Mouse (Mus musculus) CH12.LX (cell line): ENCODE results near the gene Gpatch2. TPM values are rescaled to one million over a fixed set of nuclear protein-coding genes. Genes with fewer than 3 reads are reported as not detected.

Source experiments
- DNase-seq: peaks from one replicate; pipeline ENCODE4 v3.0.0-alpha.2; 2013; ENCODE audit errors: extremely low read depth
- H3K27ac ChIP-seq: 2 replicates; pipeline ENCODE4 v1.5.1; 2012; ENCODE audit warnings: low read depth, mild to moderate bottlenecking, control low read depth, moderate library complexity; ENCODE audit not compliant: insufficient read depth
- H3K27me3 ChIP-seq: replicated peaks from 2 replicates; pipeline ENCODE3; 2012; ENCODE audit warnings: inconsistent platforms
- H3K36me3 ChIP-seq, 2 experiments: replicated peaks in 1 of 2; 2 replicates each; pipeline versions ENCODE3 to v1.6.1; 2012; ENCODE audit warnings: inconsistent platforms in 1 of 2, low read length in 1 of 2, mild to moderate bottlenecking in 1 of 2, mixed read lengths in 1 of 2, moderate library complexity in 1 of 2; ENCODE audit not compliant: control insufficient read depth in 1 of 2, insufficient read depth in 1 of 2
- H3K4me1 ChIP-seq, 2 experiments: 2 replicates each; pipeline ENCODE4 v1.6.1; 2012; ENCODE audit warnings: inconsistent platforms in 1 of 2, moderate library complexity in 1 of 2; ENCODE audit not compliant: insufficient read depth in 2 of 2, control insufficient read depth in 1 of 2
- H3K4me2 ChIP-seq: 2 replicates; pipeline ENCODE4 v1.6.1; 2012; ENCODE audit warnings: low read depth, mild to moderate bottlenecking, control low read depth; ENCODE audit not compliant: poor library complexity, insufficient read depth, severe bottlenecking
- H3K4me3 ChIP-seq, 3 experiments: fragments of 150-350 bp in 1 of 3; sonication (generic) in 1 of 3; replicated peaks in 1 of 3; 2 replicates each; pipeline versions ENCODE3 to v1.5.1; 2011 to 2012; ENCODE audit warnings: low read depth in 2 of 3, low read length in 2 of 3, mild to moderate bottlenecking in 2 of 3, moderate library complexity in 2 of 3, control low read depth in 1 of 3, improper control_type of control experiment in 1 of 3, inconsistent platforms in 1 of 3, mixed read lengths in 1 of 3; ENCODE audit not compliant: poor library complexity in 1 of 3
- H3K79me2 ChIP-seq: replicated peaks from 2 replicates; pipeline ENCODE4 v1.6.1; 2012; ENCODE audit warnings: mild to moderate bottlenecking, moderate library complexity; ENCODE audit not compliant: control insufficient read depth, poor library complexity, insufficient read depth, severe bottlenecking; ENCODE audit errors: extremely low read depth
- H3K9ac ChIP-seq: 2 replicates; pipeline ENCODE4 v1.6.1; 2012; ENCODE audit warnings: low read depth, mild to moderate bottlenecking, control low read depth, moderate library complexity; ENCODE audit not compliant: insufficient read depth
- H3K9me3 ChIP-seq: replicated peaks from 2 replicates; pipeline ENCODE3; 2012; ENCODE audit warnings: low read length, inconsistent platforms, mixed read lengths
- CHD1 ChIP-seq: IDR thresholded peaks from 2 replicates; pipeline ENCODE4 v1.6.1; 2012; ENCODE audit warnings: low read depth, low read length, improper control_type of control experiment, inconsistent platforms
- CHD2 ChIP-seq: IDR thresholded peaks from 2 replicates; pipeline ENCODE4 v1.6.1; 2011; ENCODE audit warnings: low read length, improper control_type of control experiment
- IRF4 ChIP-seq: IDR thresholded peaks from 2 replicates; pipeline ENCODE4 v1.6.1; 2014; ENCODE audit warnings: low read depth, mild to moderate bottlenecking, inconsistent platforms, low read length, improper control_type of control experiment
- JUN ChIP-seq: IDR thresholded peaks from 2 replicates; pipeline ENCODE4 v1.6.1; 2011; ENCODE audit warnings: low read depth, mild to moderate bottlenecking, low read length, improper control_type of control experiment, moderate library complexity; ENCODE audit not compliant: insufficient read depth
- KAT2A ChIP-seq: IDR thresholded peaks from 2 replicates; pipeline ENCODE4 v1.6.1; 2012; ENCODE audit warnings: low read length, improper control_type of control experiment, inconsistent platforms; ENCODE audit not compliant: insufficient replicate concordance
- MAFK ChIP-seq: IDR thresholded peaks from 2 replicates; pipeline ENCODE4 v1.6.1; 2011; ENCODE audit warnings: low read length, improper control_type of control experiment; ENCODE audit not compliant: insufficient replicate concordance
- MAZ ChIP-seq: IDR thresholded peaks from 2 replicates; pipeline ENCODE4 v1.6.1; 2012; ENCODE audit warnings: low read depth, mild to moderate bottlenecking, inconsistent platforms, low read length, improper control_type of control experiment, moderate library complexity
- MXI1 ChIP-seq: IDR thresholded peaks from 2 replicates; pipeline ENCODE4 v1.6.1; 2011; ENCODE audit warnings: mild to moderate bottlenecking, low read depth, low read length, improper control_type of control experiment
- MYC ChIP-seq: IDR thresholded peaks from 2 replicates; pipeline ENCODE4 v1.6.1; 2011; ENCODE audit warnings: low read depth, mild to moderate bottlenecking, improper control_type of control experiment, low read length
- RAD21 ChIP-seq: IDR thresholded peaks from 2 replicates; pipeline ENCODE4 v1.6.1; 2011; ENCODE audit warnings: low read depth, mild to moderate bottlenecking, low read length, improper control_type of control experiment, moderate library complexity
- SIN3A ChIP-seq: IDR thresholded peaks from 2 replicates; pipeline ENCODE4 v1.6.1; 2012; ENCODE audit warnings: low read length, improper control_type of control experiment, inconsistent platforms
- SMC3 ChIP-seq: IDR thresholded peaks from 2 replicates; pipeline ENCODE4 v1.6.1; 2011; ENCODE audit warnings: low read depth, low read length, improper control_type of control experiment
- TBP ChIP-seq: conservative IDR thresholded peaks from 2 replicates; pipeline ENCODE4 v1.6.1; 2011; ENCODE audit warnings: low read depth, low read length, improper control_type of control experiment
- TCF12 ChIP-seq: IDR thresholded peaks from 2 replicates; pipeline ENCODE4 v1.6.1; 2014; ENCODE audit warnings: low read depth, mild to moderate bottlenecking, inconsistent platforms, low read length, improper control_type of control experiment
- UBTF ChIP-seq: IDR thresholded peaks from 2 replicates; pipeline ENCODE4 v1.6.1; 2012; ENCODE audit warnings: low read depth, mild to moderate bottlenecking, inconsistent platforms, low read length, improper control_type of control experiment, moderate library complexity
- ZKSCAN1 ChIP-seq: IDR thresholded peaks from 2 replicates; pipeline ENCODE4 v1.6.1; 2012; ENCODE audit warnings: low read depth, inconsistent platforms, low read length, improper control_type of control experiment, borderline replicate concordance
- ZNF384 ChIP-seq: IDR thresholded peaks from 2 replicates; pipeline ENCODE4 v1.6.1; 2012; ENCODE audit warnings: low read depth, low read length, improper control_type of control experiment, inconsistent platforms
- dilution Hi-C: fragments of 300-500 bp; cut with MboI; formaldehyde crosslinking; loops from 2 replicates; pipeline ENCODE4 v1.14.3; 2020; ENCODE audit warnings: low sequenced_read_pairs; ENCODE audit not compliant: extremely low pct_unique_long_range_greater_than_20kb, extremely low pct_ligation_motif_present
- in situ Hi-C: fragments of 300-500 bp; cut with MboI; formaldehyde crosslinking; loops from 3 replicates; pipeline ENCODE4 v1.14.3; 2019; ENCODE audit warnings: low sequenced_read_pairs, low pct_ligation_motif_present, low pct_unique_long_range_greater_than_20kb, mixed read lengths
- polyA plus RNA-seq: library from polyadenylated mRNA; unstranded; fragments of >175 nt; gene quantifications from 2 replicates; pipeline ENCODE4 v1.2.1, GENCODE M21; 2012; ENCODE audit warnings: low read depth; ENCODE audit not compliant: insufficient read length
- total RNA-seq, 2 experiments: library from RNA; depleted of rRNA; stranded (reverse); fragments of 300-350 nt in 1 of 2; fragments of >200 nt in 1 of 2; gene quantifications; 2 replicates each; pipeline ENCODE4 v1.2.3; 2012 to 2014

Gene Gpatch2
- total and polyA plus RNA-seq, 3 experiments, result 14.1 to 17.0 (median 15.4) TPM

DNA sequence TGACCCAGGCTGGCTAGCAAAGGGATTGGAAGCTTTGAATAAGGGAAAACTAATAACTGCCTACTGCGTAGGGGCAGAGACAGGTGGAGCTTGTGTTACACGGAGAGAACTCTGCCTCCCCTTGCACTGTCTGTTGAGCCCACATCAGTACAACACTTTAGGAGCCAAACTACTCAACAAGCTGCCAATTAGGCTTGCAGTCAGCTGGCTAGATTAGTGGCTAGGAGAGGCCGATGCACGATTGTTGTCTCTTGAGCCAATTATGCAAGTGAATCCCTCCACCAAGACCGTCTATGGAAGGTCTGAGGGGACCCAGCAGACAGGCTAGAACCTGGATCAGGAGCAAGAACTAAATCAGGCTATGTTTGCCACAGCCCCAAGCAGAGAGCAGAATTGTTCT, 129.8 kb downstream of the Gpatch2 start:
- H3K9me3 ChIP-seq, result no peaks in the 10 kb centered on the region
- in situ Hi-C loops, result no loop called here

DNA sequence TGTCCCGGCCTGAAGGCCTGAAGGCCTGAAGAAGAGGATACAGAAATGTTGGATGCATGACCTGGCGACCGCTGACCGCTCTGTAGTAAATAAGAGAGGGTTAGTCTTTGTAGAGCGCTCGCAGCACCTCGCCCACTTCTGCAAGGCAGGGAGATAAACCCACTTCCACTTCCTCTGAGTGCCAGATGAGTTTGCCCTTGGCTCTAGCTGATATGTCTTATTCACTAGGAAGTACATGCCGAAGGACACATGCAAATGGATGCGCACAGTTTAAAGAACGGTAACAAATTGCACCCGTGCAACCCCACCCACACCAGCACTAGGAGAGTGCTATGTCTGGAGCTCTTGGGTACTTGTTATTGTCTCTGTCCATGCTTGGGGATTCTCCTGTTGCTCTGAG, 131.6 kb downstream of the Gpatch2 start:
- no peaks in the 10 kb centered on the region for H3K27me3 ChIP-seq
- peaks cover 7 to 58% of the 10 kb centered on the region in 2 experiments for H3K36me3 ChIP-seq
- no peak overlapping the region for H3K9ac ChIP-seq
- H3K9me3 ChIP-seq, result no peaks in the 10 kb centered on the region
- no peaks in the 10 kb centered on the region for H3K79me2 ChIP-seq
- H3K4me3 ChIP-seq, result no peak overlapping the region
- TF ChIP-seq MAZ, result no peak
- no peak for TF ChIP-seq SMC3
- TF ChIP-seq ZKSCAN1, result no peak
- TF ChIP-seq SIN3A, result no peak
- TF ChIP-seq CHD2, result no peak
- no peak for TF ChIP-seq RAD21
- TF ChIP-seq KAT2A, result no peak
- TF ChIP-seq ZNF384, result no peak
- no peak for TF ChIP-seq MAFK
- no peak for TF ChIP-seq CHD1
- no peak for TF ChIP-seq MYC
- no peak overlapping the region for H3K4me2 ChIP-seq
- H3K27ac ChIP-seq, result no peak overlapping the region
- in situ Hi-C loops (no loop called here), dilution Hi-C loops (no loop called here)
- peaks cover 0 to 16% of the 10 kb centered on the region in 2 experiments; a peak in 2 of 4 replicates for H3K4me1 ChIP-seq
- no peak for DNase-seq

More for the DNA sequence above, 129.8 kb downstream of the Gpatch2 start:
- TF ChIP-seq CHD2 (no peak), IRF4 (no peak), UBTF (no peak), TCF12 (no peak), MXI1 (no peak), RAD21 (no peak), TBP (no peak), JUN (no peak)
- H3K4me2 ChIP-seq, result no peak overlapping the region
- DNase-seq, result no peak
- dilution Hi-C loops, result no loop called here
- no peak overlapping the region for H3K9ac ChIP-seq
- H3K79me2 ChIP-seq, result no peaks in the 10 kb centered on the region
- no peak overlapping the region for H3K27ac ChIP-seq
- no peaks in the 10 kb centered on the region for H3K27me3 ChIP-seq
- peaks cover 0 to 16% of the 10 kb centered on the region in 2 experiments; a peak in 2 of 4 replicates for H3K4me1 ChIP-seq
- no peak overlapping the region for H3K4me3 ChIP-seq
- H3K36me3 ChIP-seq, result peaks cover 11 to 57% of the 10 kb centered on the region in 2 experiments
